Mouse (Mus musculus) thymus, postnatal 4 days (tissue): ENCODE results near the gene Sstr4.

Experiments used
- DNase-seq: peaks from one replicate; pipeline ENCODE4 v3.0.0; 2021

Gene Sstr4

GRCm38 (mm10) chr2:148395131-148396051 is at the start of gene Sstr4:
Sstr4 (plus strand) TSS chr2:148395344.
- peak; percentile 57 for DNase-seq

- DNase-seq = no peak
Measured at GRCm38 (mm10) chr2:148345373-148345772, 49.8 kb upstream of the Sstr4 start.

GRCm38 (mm10) chr2:148346976-148347375 is 48.2 kb upstream of the Sstr4 start:
- DNase-seq = no peak

GRCm38 (mm10) chr2:148349509-148350307 is 45.4 kb upstream of the Sstr4 start:
- DNase-seq = no peak

GRCm38 (mm10) chr2:148350460-148350859 is 44.7 kb upstream of the Sstr4 start:
- no peak for DNase-seq

- no peak for DNase-seq
Measured at GRCm38 (mm10) chr2:148352655-148353054, 42.5 kb upstream of the Sstr4 start.

- no peak for DNase-seq
Measured at GRCm38 (mm10) chr2:148357145-148357544, 38.0 kb upstream of the Sstr4 start.

- no peak for DNase-seq
Measured at GRCm38 (mm10) chr2:148364536-148364935, 30.6 kb upstream of the Sstr4 start.

- DNase-seq = no peak
Measured at GRCm38 (mm10) chr2:148365227-148365626, 29.9 kb upstream of the Sstr4 start.

GRCm38 (mm10) chr2:148371743-148372630 is 23.2 kb upstream of the Sstr4 start:
- DNase-seq = no peak

- DNase-seq = no peak
Measured at GRCm38 (mm10) chr2:148373602-148374071, 21.5 kb upstream of the Sstr4 start.

- peak; percentile 88 for DNase-seq
Measured at GRCm38 (mm10) chr2:148375326-148376150, 19.6 kb upstream of the Sstr4 start.

- no peak for DNase-seq
Measured at GRCm38 (mm10) chr2:148378817-148379342, 16.3 kb upstream of the Sstr4 start.

GRCm38 (mm10) chr2:148379899-148380413 is 15.2 kb upstream of the Sstr4 start:
- no peak for DNase-seq

GRCm38 (mm10) chr2:148381076-148381475 is 14.1 kb upstream of the Sstr4 start:
- DNase-seq = no peak

GRCm38 (mm10) chr2:148386476-148386875 is 8.7 kb upstream of the Sstr4 start:
- DNase-seq = no peak

GRCm38 (mm10) chr2:148386927-148387326 is 8.2 kb upstream of the Sstr4 start:
- DNase-seq = no peak

- DNase-seq = no peak
Measured at GRCm38 (mm10) chr2:148387652-148388581, 7.2 kb upstream of the Sstr4 start.

GRCm38 (mm10) chr2:148393149-148393548 is 2.0 kb upstream of the Sstr4 start:
- no peak for DNase-seq

- no peak for DNase-seq
Measured at GRCm38 (mm10) chr2:148393846-148394245, 1.3 kb upstream of the Sstr4 start.
